Mouse (Mus musculus) liver, adult 2 months (tissue): ENCODE measurements at regions not wholly inside any gene's neighbourhood (a gene's known extent, or its start where the extent isn't known, plus 50 kb on each side); places are given as distances from the start of the nearest gene placed in this dataset.

Source experiments
- CTCF ChIP-seq: fragments of 200-500 bp; IDR thresholded peaks from 2 replicates; pipeline ENCODE4 v1.5.1; 2011; ENCODE audit warnings: low read depth, low read length, control low read depth
- POLR2A ChIP-seq: fragments of 200-500 bp; IDR thresholded peaks from 2 replicates; pipeline ENCODE4 v1.6.1; 2011; ENCODE audit warnings: low read length, control low read depth; ENCODE audit not compliant: insufficient read depth; ENCODE audit errors: extremely low read depth

GRCm38 (mm10) chr13:25494492-25495034, 224.3 kb upstream of the Nrsn1 start:
- TF ChIP-seq CTCF (no peak), POLR2A (no peak)
